Mouse (Mus musculus) erythroblast, embryonic 14.5 days (primary cell): ENCODE results near the gene Gm8206. TPM values are rescaled to one million over a fixed set of nuclear protein-coding genes. Genes with fewer than 3 reads are reported as not detected.
"Not testable (repeated sequence)": the region's sequence is repeated elsewhere in the genome, so short reads cannot be mapped to it uniquely, and the experiment has no call there.

ENCODE experiments used
- H3K27me3 ChIP-seq: 2 replicates; pipeline ENCODE4 v1.6.1; 2012; ENCODE audit warnings: inconsistent platforms; ENCODE audit not compliant: control insufficient read depth
- H3K36me3 ChIP-seq: 2 replicates; pipeline ENCODE4 v1.6.1; 2012; ENCODE audit warnings: mild to moderate bottlenecking, inconsistent platforms; ENCODE audit not compliant: control insufficient read depth
- H3K4me1 ChIP-seq: 2 replicates; pipeline ENCODE4 v1.6.1; 2012; ENCODE audit warnings: inconsistent platforms; ENCODE audit not compliant: control insufficient read depth
- H3K4me3 ChIP-seq: replicated peaks from 2 replicates; pipeline ENCODE3; 2012; ENCODE audit warnings: moderate library complexity, mild to moderate bottlenecking, inconsistent platforms
- H3K9me3 ChIP-seq: 2 replicates; pipeline ENCODE4 v1.6.1; 2012; ENCODE audit warnings: low read length, inconsistent platforms, mixed read lengths; ENCODE audit not compliant: control insufficient read depth
- polyA plus RNA-seq: library from polyadenylated mRNA; stranded (reverse); fragments of >175 nt; gene quantifications from 2 replicates; pipeline ENCODE4 v1.2.3, GENCODE M21; 2012

Gm8206 gene
- polyA plus RNA-seq: not detected in 2 replicates

- H3K4me3 ChIP-seq, H3K36me3 ChIP-seq, H3K27me3 ChIP-seq: not testable (repeated sequence)
Measured at GRCm38 (mm10) chr14:6093842-6094241, at the start of gene Gm8206. TSS of gene Gm8206 (minus strand) at chr14:6093942.

GRCm38 (mm10) chr14:6125707-6126106 is 32.0 kb upstream of the Gm8206 start, which contains the start of gene Gm3476:
TSS of gene Gm3476 (minus strand) at chr14:6125807.
- H3K4me1 ChIP-seq, H3K36me3 ChIP-seq, H3K4me3 ChIP-seq, H3K9me3 ChIP-seq, H3K27me3 ChIP-seq: not testable (repeated sequence)

More at GRCm38 (mm10) chr14:6093842-6094241, at the start of gene Gm8206:
- not testable (repeated sequence) for H3K4me1 ChIP-seq, H3K9me3 ChIP-seq

- H3K36me3 ChIP-seq, H3K9me3 ChIP-seq, H3K4me1 ChIP-seq, H3K27me3 ChIP-seq, H3K4me3 ChIP-seq: not testable (repeated sequence)
Measured at GRCm38 (mm10) chr14:6108272-6108925, 14.7 kb upstream of the Gm8206 start, which contains the start of gene Gm3468. TSS of gene Gm3468 (minus strand) at chr14:6108665.

- not testable (repeated sequence) for H3K36me3 ChIP-seq, H3K9me3 ChIP-seq, H3K27me3 ChIP-seq, H3K4me3 ChIP-seq, H3K4me1 ChIP-seq
Measured at GRCm38 (mm10) chr14:6107500-6107899, 13.8 kb upstream of the Gm8206 start.

GRCm38 (mm10) chr14:6058167-6058566 is 35.6 kb downstream of the Gm8206 start, which contains the start of gene Gm6337:
TSS of gene Gm6337 (minus strand) at chr14:6058267.
- not testable (repeated sequence) for H3K4me3 ChIP-seq, H3K4me1 ChIP-seq, H3K9me3 ChIP-seq, H3K27me3 ChIP-seq, H3K36me3 ChIP-seq

GRCm38 (mm10) chr14:5987136-5987535 is 106.6 kb downstream of the Gm8206 start:
- H3K9me3 ChIP-seq, H3K36me3 ChIP-seq, H3K4me1 ChIP-seq, H3K27me3 ChIP-seq, H3K4me3 ChIP-seq: not testable (repeated sequence)

GRCm38 (mm10) chr14:5979037-5979436 is 114.7 kb downstream of the Gm8206 start, which contains the start of gene Gm3453:
TSS of gene Gm3453 (minus strand) at chr14:5979137.
- not testable (repeated sequence) for H3K27me3 ChIP-seq, H3K4me1 ChIP-seq, H3K36me3 ChIP-seq, H3K4me3 ChIP-seq, H3K9me3 ChIP-seq

Other genes starting within 250 kb of the Gm8206 start
- gene Gm8237, start 213.6 kb downstream of the Gm8206 start, polyA plus RNA-seq: not detected in 2 replicates
- gene Gm3248, start 132.2 kb downstream of the Gm8206 start, polyA plus RNA-seq: not detected in 2 replicates
- gene Gm3453, start 114.8 kb downstream of the Gm8206 start, polyA plus RNA-seq: 0.03 TPM in 1 of 2 replicates, not detected in the other
- gene Gm6337, start 35.7 kb downstream of the Gm8206 start, polyA plus RNA-seq: not detected in 2 replicates
- not detected in 2 replicates for gene Gm3468, start 14.7 kb upstream of the Gm8206 start, polyA plus RNA-seq
- gene Gm3476, start 31.9 kb upstream of the Gm8206 start, polyA plus RNA-seq: not detected in 2 replicates
- not detected in 2 replicates for gene Gm21560, start 125.3 kb upstream of the Gm8206 start, polyA plus RNA-seq
- not detected in 2 replicates for gene Gm3411, start 193.3 kb upstream of the Gm8206 start, polyA plus RNA-seq
- not detected in 2 replicates for gene Gm21103, start 210.9 kb upstream of the Gm8206 start, polyA plus RNA-seq
- not detected in 2 replicates for gene Gm3618, start 249.7 kb upstream of the Gm8206 start, polyA plus RNA-seq